ENCODE assay signal across 10 mouse cellular contexts in the genomic region with DNA sequence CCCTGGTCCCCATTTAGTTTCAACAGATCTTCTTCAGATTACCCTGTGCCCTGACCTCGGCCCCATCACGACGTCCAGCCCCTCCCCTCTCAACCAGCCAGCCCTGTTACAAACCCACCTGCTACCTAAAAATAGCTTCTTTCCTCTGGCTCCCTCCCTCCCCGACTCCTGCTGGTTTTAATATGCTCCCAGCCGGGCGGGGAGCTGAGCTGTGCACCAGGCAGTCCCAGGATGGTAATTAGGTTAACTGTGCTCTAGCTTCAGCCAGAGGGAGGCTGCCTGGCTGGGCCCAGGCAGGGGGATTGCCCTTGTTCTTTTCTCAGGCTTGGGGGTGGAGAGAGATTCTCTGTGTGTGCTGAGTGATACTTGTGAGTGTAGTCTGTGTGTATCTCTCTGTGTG. TPM values are rescaled to one million over a fixed set of nuclear protein-coding genes. Genes with fewer than 3 reads are reported as not detected.
DNase-seq lines count a peak whose midpoint lies in the region; ATAC-seq and TF ChIP-seq lines count a peak whose summit lies in the region.
"Had no signal": no experiment of that assay in that cellular context is flagged by ENCODE, and none has a peak within 500 bp of the region (broad histone marks: within the 10 kb centered on the region; RNA-seq: fewer than 3 reads in every experiment).

No protein-coding gene starts in this region.

- ATAC-seq in frontal cortex, adult (ENCODE audit: low TSS enrichment): peak; percentile 58; the same call in 1 of the 2 replicates
- peak; percentile 68 for ATAC-seq in hindbrain, embryonic 12.5 days (ENCODE audit: low FRiP score)
- ATAC-seq in midbrain, postnatal 0 days (ENCODE audit: low FRiP score): peak; percentile 23; the same call in 1 of the 2 replicates

- no peak overlapping the region for H3K4me3 ChIP-seq in hindbrain, embryonic 12.5 days
- no peak overlapping the region for H3K4me3 ChIP-seq in midbrain, postnatal 0 days (ENCODE audit: low read depth, low read length)

- H3K4me1 ChIP-seq in hindbrain, embryonic 12.5 days: peaks cover 21% of the 10 kb centered on the region
- 0 out of 2 replicates have a peak, but pooled peaks cover 5% of the 10 kb centered on the region for H3K4me1 ChIP-seq in midbrain, postnatal 0 days (ENCODE audit: insufficient read depth, low read length)

- DNase-seq in frontal cortex, postnatal 36 days (ENCODE audit: low spot score in 2 of 2): no peak
- DNase-seq in brain, adult 2 months (ENCODE audit: low read depth, low spot score): peak; percentile 76
- DNase-seq in midbrain, postnatal 0 days (ENCODE audit: low spot score): peak; percentile 67
- no peak for DNase-seq in adrenal gland, adult 8-10 months
- DNase-seq in thymus, postnatal 36 days: no peak
- no peak for DNase-seq in natural killer cell, adult 2 months (ENCODE audit: low spot score in 2 of 2)

- H3K27me3 ChIP-seq in hindbrain, embryonic 12.5 days: no peaks in the 10 kb centered on the region
- no peaks in the 10 kb centered on the region for H3K27me3 ChIP-seq in midbrain, postnatal 0 days (ENCODE audit: insufficient read depth, low read length)

- 0% methylated on average over 6 of the region's 6 CpGs for WGBS in hindbrain, embryonic 12.5 days
- WGBS in midbrain, postnatal 0 days: 7% methylated on average over 6 of the region's 6 CpGs

- no peak for TF ChIP-seq CTCF in midbrain, postnatal 0 days (IDR thresholded peaks at IDR 0.05)

- no peaks in the 10 kb centered on the region for H3K36me3 ChIP-seq in hindbrain, embryonic 12.5 days
- H3K36me3 ChIP-seq in midbrain, postnatal 0 days (ENCODE audit: insufficient read depth, low read length): no peaks in the 10 kb centered on the region

- H3K9ac ChIP-seq in hindbrain, embryonic 12.5 days: peak overlapping the region; percentile 42; the same call in 1 of the 2 replicates
- no peak overlapping the region for H3K9ac ChIP-seq in midbrain, postnatal 0 days (replicated peaks; ENCODE audit: low read length, poor library complexity, severe bottlenecking)

- no peak overlapping the region for H3K4me2 ChIP-seq in hindbrain, embryonic 12.5 days (replicated peaks)
- H3K4me2 ChIP-seq in midbrain, postnatal 0 days (ENCODE audit: low read depth, low read length, poor library complexity, severe bottlenecking): no peak overlapping the region

- H3K9me3 ChIP-seq in hindbrain, embryonic 12.5 days (replicated peaks): no peaks in the 10 kb centered on the region
- no peaks in the 10 kb centered on the region for H3K9me3 ChIP-seq in midbrain, postnatal 0 days (ENCODE audit: low read length)

- H3K27ac ChIP-seq in hindbrain, embryonic 12.5 days: peak overlapping the region; percentile 70
- H3K27ac ChIP-seq in midbrain, postnatal 0 days (ENCODE audit: low read depth, low read length): peak overlapping the region; percentile 40

RNA-seq across cellular contexts. Expression of gene Srrm3, which starts 5.8 kb away (rescaled TPM):
- polyA plus RNA-seq in hindbrain, embryonic 12.5 days (2016; fragmentation: Nextera tagmentation; extraction: Ambion mirVana): 63.6 and 63.8 TPM in 2 replicates
- total RNA-seq in midbrain, postnatal 0 days (2014; rRNA removed): 85.2 and 123 TPM in 2 replicates
- 52.5 and 58.8 TPM in 2 replicates for polyA plus RNA-seq in midbrain, postnatal 0 days (2015; fragmentation: Nextera tagmentation; extraction: Ambion mirVana)
- 1 to 10 TPM; 2.4 to 8.4 (median 5.9) TPM for total RNA-seq in adrenal gland, adult 8-10 months (2022)
- total RNA-seq: megakaryocyte progenitor cell, adult 5-6 weeks had no signal

RNA-seq across cellular contexts. Expression of gene Mdh2, which starts 22.6 kb away (rescaled TPM):
- polyA plus RNA-seq in hindbrain, embryonic 12.5 days (2016; fragmentation: Nextera tagmentation; extraction: Ambion mirVana): 530 and 539 TPM in 2 replicates
- total RNA-seq in midbrain, postnatal 0 days (2014; rRNA removed): 158 and 172 TPM in 2 replicates
- 656 and 707 TPM in 2 replicates for polyA plus RNA-seq in midbrain, postnatal 0 days (2015; fragmentation: Nextera tagmentation; extraction: Ambion mirVana)
- total RNA-seq in adrenal gland, adult 8-10 months (2022): 100 to 1,000 TPM; 310 to 438 (median 388) TPM

RNA-seq across cellular contexts. Expression of gene Styxl1, which starts 22.7 kb away (rescaled TPM):
- 0.68 TPM in 1 of 2 replicates, not detected in the other for polyA plus RNA-seq in hindbrain, embryonic 12.5 days (2016; fragmentation: Nextera tagmentation; extraction: Ambion mirVana)
- not detected in 2 replicates for total RNA-seq in midbrain, postnatal 0 days (2014; rRNA removed)
- 0.33 and 0.44 TPM in 2 replicates for polyA plus RNA-seq in midbrain, postnatal 0 days (2015; fragmentation: Nextera tagmentation; extraction: Ambion mirVana)
- under 1 TPM in 3 of 4 experiments, not detected in 1; 0.38 to 0.77 (median 0.73) TPM for total RNA-seq in adrenal gland, adult 8-10 months (2022)
- total RNA-seq: megakaryocyte progenitor cell, adult 5-6 weeks had no signal
- polyA plus RNA-seq: spleen, adult 2 months had no signal

RNA-seq across cellular contexts. Expression of gene Tmem120a, which starts 56.7 kb away (rescaled TPM):
- 61.0 and 65.0 TPM in 2 replicates for polyA plus RNA-seq in hindbrain, embryonic 12.5 days (2016; fragmentation: Nextera tagmentation; extraction: Ambion mirVana)
- 44.9 and 67.3 TPM in 2 replicates for total RNA-seq in midbrain, postnatal 0 days (2014; rRNA removed)
- polyA plus RNA-seq in midbrain, postnatal 0 days (2015; fragmentation: Nextera tagmentation; extraction: Ambion mirVana): 99.2 and 100 TPM in 2 replicates
- 10 to 100 TPM; 33.3 to 60.0 (median 44.2) TPM for total RNA-seq in adrenal gland, adult 8-10 months (2022)

Comparison
In these comparisons a context has a peak if more than half of its experiments do, and no peak if none do; other contexts are left out.
1. DNase-seq: peak in brain, adult 2 months (single experiment) and midbrain, postnatal 0 days (single experiment); none in frontal cortex, postnatal 36 days (0 of 2), adrenal gland, adult 8-10 months (single experiment), thymus, postnatal 36 days (0 of 2) and natural killer cell, adult 2 months (0 of 2).
2. Peak in every context shown above with its lines, with median percentiles within 50 percentile points of each other: ATAC-seq.